Mouse (Mus musculus) bone marrow macrophage, adult 2 months (primary cell): ENCODE data around the gene Elavl4. TPM values are rescaled to one million over a fixed set of nuclear protein-coding genes. Genes with fewer than 3 reads are reported as not detected.

Experiments used
- H3K27ac ChIP-seq: 2 replicates; pipeline ENCODE4 v1.5.1; 2012; ENCODE audit warnings: low read depth, low read length; ENCODE audit not compliant: insufficient read depth
- H3K4me1 ChIP-seq: 2 replicates; pipeline ENCODE4 v1.6.1; 2012; ENCODE audit warnings: low read length; ENCODE audit not compliant: control insufficient read depth, insufficient read depth
- H3K4me3 ChIP-seq: 2 replicates; pipeline ENCODE4 v1.5.1; 2012; ENCODE audit warnings: mild to moderate bottlenecking, low read length, moderate library complexity; ENCODE audit not compliant: insufficient read depth
- CTCF ChIP-seq: IDR thresholded peaks from 2 replicates; pipeline ENCODE4 v1.5.1; 2012; ENCODE audit warnings: low read depth, mild to moderate bottlenecking, low read length, moderate library complexity
- POLR2A ChIP-seq: IDR thresholded peaks from 2 replicates; pipeline ENCODE4 v1.6.1; 2012; ENCODE audit warnings: mild to moderate bottlenecking, low read depth, low read length, borderline replicate concordance
- polyA plus RNA-seq: library from polyadenylated mRNA; stranded (reverse); fragments of >200 nt; gene quantifications from 2 replicates; pipeline ENCODE4 v1.2.4, GENCODE M21; 2012; ENCODE audit not compliant: missing spikeins, insufficient read depth, insufficient read length

The Elavl4 gene
- not detected in 2 replicates for polyA plus RNA-seq

DNA sequence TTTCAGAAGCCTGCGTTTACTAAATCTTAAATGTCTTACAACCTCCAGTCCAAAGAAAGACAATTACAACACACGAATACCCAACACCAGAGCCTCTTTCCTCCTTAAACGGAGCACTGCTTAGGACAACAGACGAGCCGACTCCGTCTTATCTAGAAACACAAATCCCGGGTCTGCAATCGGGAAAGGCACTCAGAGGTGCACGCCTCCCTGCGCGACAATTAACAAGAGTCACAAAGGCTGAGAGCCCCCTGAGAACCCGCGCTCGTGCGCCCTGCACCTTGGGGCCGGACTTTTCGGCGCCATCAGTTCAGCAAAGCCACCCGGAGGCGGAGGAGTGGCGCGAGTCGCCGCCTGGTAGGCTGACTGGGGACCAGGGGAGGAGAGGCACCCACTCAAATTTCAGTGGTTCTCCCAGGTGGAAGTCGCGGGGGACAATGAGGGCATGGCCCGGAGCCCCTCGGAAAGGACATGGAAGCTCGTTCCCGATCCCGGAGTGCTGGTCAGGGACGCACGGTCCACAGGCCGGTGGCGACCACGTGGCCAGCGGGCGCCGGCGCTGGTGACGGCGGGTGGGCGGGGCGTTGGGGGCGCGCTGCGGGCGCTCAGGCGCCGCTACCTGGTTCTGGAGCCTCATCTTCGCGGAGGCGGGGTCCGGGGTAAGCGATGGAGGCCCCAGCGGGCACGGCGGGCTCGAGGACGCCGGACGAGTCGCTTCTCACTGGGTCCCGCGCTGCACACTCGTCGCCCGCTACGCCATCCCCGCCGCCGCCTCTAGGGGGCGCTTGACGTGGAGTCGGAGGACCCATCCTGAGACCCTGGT, at the start of gene Elavl4:
Elavl4 (minus strand) TSS at position 732 of the 823 bp plus-strand sequence.
- peak within 1 kb of the TSS; percentile 47 for H3K4me3 ChIP-seq
- TF ChIP-seq POLR2A (no peak), CTCF (peak; percentile 9; the same call in 1 of the 2 replicates)

DNA sequence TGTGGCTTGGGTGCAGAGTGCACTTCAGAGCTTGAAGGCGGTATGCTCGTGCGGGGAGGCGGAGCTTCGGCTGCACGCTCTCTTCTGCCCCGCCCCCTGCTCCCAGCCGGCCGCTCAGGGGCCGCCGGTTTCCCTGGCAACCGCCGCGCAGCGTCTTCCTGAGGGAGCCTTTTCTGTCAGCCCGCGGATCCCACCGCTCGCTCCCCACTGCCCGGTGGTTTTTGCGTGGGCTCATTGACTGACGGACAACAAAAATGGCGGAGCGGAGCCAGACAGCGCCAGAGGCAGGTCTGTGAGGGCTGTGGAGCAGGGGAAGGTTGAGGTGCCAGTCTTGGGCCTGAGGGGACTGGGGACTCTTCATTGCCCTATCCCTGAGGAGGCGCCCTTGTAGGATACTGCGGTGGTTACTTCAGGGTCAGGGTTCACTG, 45.9 kb upstream of the Elavl4 start, which contains the start of gene Agbl4:
Agbl4 (plus strand) TSS at position 44 of the 428 bp plus-strand sequence.
- TF ChIP-seq CTCF, result no peak
- no peak for TF ChIP-seq POLR2A
- H3K4me3 ChIP-seq, result peak within 1 kb of the TSS; percentile 37
- no peaks in the 10 kb centered on the region for H3K4me1 ChIP-seq
- no peak within 1 kb of the TSS for H3K27ac ChIP-seq

More for the DNA sequence above, at the start of gene Elavl4:
- Histone ChIP-seq H3K4me1 (no peaks in the 10 kb centered on the region), H3K27ac (no peak within 1 kb of the TSS)

DNA sequence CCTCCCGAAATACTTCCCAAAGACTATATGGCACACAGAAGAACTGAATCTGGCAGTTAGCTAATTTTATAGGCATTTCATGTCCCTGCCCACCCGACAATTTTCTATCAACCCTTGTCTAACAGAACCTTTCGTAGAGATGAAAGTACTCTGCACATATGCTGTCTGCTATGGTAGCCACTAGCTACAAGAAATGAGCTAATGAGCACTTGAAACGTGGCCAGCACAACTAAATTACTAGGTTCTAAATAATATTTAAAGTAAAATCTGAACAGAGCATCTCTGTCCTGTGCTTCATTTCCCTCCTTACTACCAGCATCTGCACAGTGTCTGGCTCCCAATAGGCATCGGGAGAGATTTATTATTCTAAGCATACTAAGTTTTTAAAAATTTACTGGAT, 44.5 kb upstream of the Elavl4 start:
- no peak overlapping the region for H3K27ac ChIP-seq
- no peak for TF ChIP-seq POLR2A
- H3K4me1 ChIP-seq, result no peaks in the 10 kb centered on the region
- H3K4me3 ChIP-seq, result no peak overlapping the region

- no peaks in the 10 kb centered on the region for H3K4me1 ChIP-seq
- H3K27ac ChIP-seq, result no peak overlapping the region
- no peak overlapping the region for H3K4me3 ChIP-seq
- TF ChIP-seq CTCF, result no peak
- no peak for TF ChIP-seq POLR2A
These were observed 8.9 kb upstream of the Elavl4 start for GRCm38 (mm10) chr4:110360568-110360967.

- Histone ChIP-seq H3K27ac (no peak overlapping the region), H3K4me3 (peak overlapping the region; percentile 47; the same call in 1 of the 2 replicates), H3K4me1 (no peaks in the 10 kb centered on the region)
- no peak for TF ChIP-seq POLR2A
- TF ChIP-seq CTCF, result no peak
These were observed 276 bp upstream of the Elavl4 start for GRCm38 (mm10) chr4:110352001-110352369.

DNA sequence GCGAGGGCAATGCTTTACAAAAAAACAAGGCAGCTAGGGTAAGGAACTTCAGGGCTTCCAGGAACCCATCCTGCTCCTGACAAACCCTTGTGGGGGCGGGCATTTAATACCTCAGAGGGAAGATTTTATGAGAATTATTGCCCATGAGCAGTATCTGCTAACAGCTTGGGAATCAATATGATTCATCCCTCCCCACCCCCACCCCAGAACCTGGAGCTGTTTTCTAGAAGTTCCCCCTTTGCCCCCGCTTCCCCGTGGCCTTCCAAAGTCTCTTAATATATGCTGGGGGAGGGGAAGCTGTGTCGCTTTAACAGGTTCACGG, 892 bp downstream of the Elavl4 start:
- H3K27ac ChIP-seq, result no peak overlapping the region
- no peaks in the 10 kb centered on the region for H3K4me1 ChIP-seq
- H3K4me3 ChIP-seq, result peak overlapping the region; percentile 47; the same call in 1 of the 2 replicates
- TF ChIP-seq POLR2A (no peak), CTCF (no peak)

DNA sequence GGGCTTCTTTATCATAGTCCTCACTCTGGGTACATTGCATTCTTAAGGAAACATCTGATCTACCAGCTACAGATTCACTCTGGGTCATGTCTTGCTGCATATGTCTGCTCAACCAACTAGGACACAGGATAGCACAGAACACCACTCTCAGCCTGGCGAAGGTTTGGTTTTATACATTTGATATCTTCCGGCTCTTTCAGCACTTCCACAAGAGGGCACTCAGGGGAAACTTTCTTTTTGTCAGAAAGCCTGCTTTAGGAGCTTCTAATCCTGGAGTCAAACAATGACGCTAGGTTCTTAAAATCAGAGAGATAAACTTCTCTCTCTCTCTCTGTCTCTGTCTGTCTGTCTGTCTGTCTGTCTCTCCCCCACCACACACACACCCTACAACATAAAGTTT, 27.8 kb downstream of the Elavl4 start:
- TF ChIP-seq CTCF (no peak), POLR2A (no peak)
- H3K4me1 ChIP-seq, result no peaks in the 10 kb centered on the region
- H3K4me3 ChIP-seq, result no peak overlapping the region
- no peak overlapping the region for H3K27ac ChIP-seq

DNA sequence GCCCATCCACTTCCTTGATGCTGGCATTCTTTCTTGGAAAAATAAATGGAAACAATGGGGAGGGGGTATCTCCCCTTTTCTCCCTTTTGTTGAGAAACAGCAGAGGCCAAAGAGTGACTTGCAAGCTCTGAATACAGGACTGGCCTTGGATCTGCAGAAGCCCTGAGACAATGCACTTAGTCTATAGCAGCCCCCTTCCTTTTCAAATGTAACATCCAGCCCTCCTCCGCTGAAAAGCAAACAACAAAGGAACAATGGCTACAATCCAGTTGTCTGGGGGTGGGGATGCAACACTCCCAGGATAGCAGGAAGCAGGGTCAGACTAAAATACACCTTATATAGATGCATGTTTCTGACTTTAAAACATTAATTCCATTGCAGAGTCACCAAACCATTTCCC, 39.6 kb downstream of the Elavl4 start:
- no peak for TF ChIP-seq CTCF
- no peak for TF ChIP-seq POLR2A
- Histone ChIP-seq H3K27ac (no peak overlapping the region), H3K4me3 (no peak overlapping the region), H3K4me1 (no peaks in the 10 kb centered on the region)

GRCm38 (mm10) chr4:110306972-110307371, 44.7 kb downstream of the Elavl4 start:
- no peak overlapping the region for H3K27ac ChIP-seq
- H3K4me1 ChIP-seq, result no peaks in the 10 kb centered on the region
- TF ChIP-seq CTCF (no peak), POLR2A (no peak)
- H3K4me3 ChIP-seq, result no peak overlapping the region

GRCm38 (mm10) chr4:110306559-110306958, 45.1 kb downstream of the Elavl4 start:
- H3K4me3 ChIP-seq, result no peak overlapping the region
- no peak overlapping the region for H3K27ac ChIP-seq
- H3K4me1 ChIP-seq, result no peaks in the 10 kb centered on the region
- no peak for TF ChIP-seq POLR2A
